Mouse (Mus musculus): ENCODE data around the gene Sacs. TPM values are rescaled to one million over a fixed set of nuclear protein-coding genes. Genes with fewer than 3 reads are reported as not detected.
A peak's percentile ranks its signal among the peaks of the same experiment; 100 is the strongest.

Sacs gene
- total RNA-seq, 4 experiments from 2014 or later, result 50.2 to 62.0 (median 57.5) TPM

DNA sequence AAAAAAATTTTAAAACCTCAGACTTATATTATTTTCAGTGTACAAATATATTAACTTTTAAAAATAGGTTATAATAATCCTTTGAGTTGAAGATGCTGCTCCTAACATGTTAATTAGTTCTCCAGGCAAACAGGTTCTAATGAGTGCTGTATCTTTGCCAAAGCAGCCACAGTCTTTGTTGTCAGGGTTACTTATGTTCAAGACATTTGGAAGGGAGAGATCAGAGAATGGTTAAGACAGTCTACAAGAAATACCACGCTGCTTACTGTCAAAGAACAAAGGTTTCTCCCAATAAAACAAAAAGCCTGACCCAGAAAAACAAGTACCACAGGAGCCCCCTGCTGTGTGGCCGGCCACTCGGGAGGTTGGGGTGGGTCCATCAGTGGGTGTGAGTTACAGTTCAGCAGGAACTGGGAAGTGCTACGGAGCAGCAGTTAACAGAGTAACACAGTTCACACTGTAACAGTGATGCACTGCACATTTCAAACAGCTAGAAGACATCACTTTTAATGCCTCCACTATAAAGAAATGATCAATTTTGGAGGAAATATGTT is 98.9 kb downstream of the Sacs start:
- no peak for DNase-seq (ENCODE audit: low spot score in 2 of 2)

DNA sequence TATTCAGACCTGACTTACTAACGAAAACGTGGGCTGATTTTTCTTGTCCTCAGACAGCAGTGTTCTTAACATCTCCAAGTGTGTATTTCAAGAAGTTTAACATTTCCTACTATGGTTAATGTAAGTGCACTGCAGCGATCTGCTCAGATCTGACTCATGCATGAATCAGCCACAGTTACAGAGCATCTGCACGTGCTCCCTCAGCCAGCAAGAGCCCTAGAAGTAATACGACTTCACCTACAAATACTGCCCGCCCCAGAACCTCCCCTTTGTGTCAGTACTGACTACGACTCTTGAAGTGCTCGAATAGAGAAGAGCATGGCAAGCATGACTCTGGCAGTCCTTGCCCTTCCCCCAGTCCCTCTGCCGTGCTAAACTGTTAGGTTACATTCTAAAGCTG is 100.5 kb downstream of the Sacs start:
- DNase-seq (ENCODE audit: low spot score in 2 of 2), result peak; percentile 42 to 76

DNA sequence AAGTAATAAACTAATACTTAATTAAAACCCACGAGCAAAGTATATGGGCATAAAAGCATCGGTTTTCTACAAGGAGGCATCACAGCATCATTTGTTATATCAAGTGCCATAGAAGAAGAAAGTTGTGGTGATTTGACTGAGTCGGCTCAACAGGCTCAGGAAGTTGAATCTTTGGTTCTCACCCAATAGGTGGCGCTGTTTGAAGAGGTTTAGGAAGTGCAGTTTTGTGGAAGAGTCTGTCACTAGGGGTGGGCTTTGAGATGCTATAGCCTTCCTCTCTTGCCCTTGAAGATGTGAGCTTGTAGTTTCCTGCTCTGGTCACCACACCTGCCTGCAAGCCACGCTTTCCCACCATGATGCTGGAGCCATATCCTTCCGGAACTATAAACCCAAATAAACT is 104.4 kb downstream of the Sacs start:
- DNase-seq (ENCODE audit: low spot score in 2 of 2), result no peak

DNA sequence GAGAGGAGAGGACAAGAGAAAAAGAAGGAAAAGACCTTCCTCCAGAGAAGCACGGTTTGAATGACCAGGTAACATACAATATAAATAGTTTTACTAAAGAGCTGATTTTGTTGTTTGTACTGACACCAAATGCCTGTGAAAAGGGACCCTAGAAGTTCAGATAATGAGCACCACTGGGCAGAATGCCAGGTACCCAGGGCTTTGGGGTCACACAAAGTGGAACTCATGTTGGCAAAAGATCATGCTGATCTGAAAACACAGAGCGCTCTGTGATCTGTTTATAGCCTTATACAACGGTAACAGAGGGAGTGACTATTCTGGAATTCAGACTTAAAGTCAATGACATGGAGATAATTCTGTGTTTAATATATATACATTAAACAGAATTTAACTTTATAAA is 108.2 kb downstream of the Sacs start:
- DNase-seq (ENCODE audit: low spot score in 2 of 2), result no peak

DNA sequence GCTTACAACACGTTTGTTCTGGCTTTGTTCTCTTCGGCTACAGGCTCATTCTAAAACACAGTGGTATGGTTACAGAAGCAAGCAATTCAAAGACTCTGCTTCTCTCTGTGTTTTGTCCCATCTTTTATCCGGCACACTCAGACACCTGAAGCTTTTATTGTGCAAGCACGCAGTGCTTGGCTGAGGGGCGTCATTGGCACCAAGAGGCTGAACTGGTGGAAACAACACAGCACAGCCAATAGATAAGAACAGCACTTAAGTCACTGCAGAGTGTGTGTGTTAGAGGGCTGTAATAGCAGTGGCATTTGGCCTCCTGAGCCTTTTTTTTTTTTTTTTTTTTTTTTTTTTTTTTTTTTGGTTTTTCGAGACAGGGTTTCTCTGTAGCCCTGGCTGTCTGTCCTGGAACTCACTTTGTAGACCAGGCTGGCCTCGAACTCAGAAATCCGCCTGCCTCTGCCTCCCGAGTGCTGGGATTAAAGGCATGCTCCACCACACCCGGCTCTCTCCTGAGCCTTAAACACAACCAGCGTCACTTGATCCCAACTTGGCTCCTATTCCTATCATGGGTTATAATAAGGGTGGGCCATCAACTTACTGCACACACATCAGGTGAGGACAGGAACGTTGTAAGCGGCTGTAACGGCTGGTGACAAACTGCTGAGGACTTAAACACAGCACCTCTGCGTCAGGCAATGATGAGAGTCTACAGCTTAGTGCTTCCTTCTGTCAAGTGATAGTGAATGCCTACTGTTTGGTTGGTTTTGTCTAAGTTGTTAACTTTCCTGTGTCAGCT is 114.5 kb downstream of the Sacs start:
- DNase-seq (ENCODE audit: low spot score in 2 of 2), result no peak

DNA sequence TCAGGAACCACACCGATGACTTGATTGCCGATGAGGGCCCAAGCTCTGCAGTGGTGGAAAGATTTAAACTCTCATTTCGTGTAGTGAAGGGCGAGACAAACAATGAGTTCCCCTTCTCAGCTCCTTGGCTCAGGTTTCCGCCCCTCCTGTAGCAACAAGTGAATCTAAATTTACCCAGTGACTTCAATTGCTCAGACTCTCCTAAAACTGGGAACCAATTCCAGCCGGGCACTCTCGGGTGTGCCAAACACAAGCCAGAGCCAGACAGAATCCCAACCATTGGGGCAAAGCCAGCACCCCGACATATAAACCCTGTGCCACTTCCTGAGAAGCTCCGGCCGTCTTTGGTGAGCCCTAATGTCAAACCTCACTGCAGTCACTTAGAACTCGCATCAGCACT is 120.1 kb downstream of the Sacs start, which contains the start of gene Sgcg:
Sgcg (minus strand) TSS at position 139 of the 400 bp plus-strand sequence.
- DNase-seq (ENCODE audit: low spot score in 2 of 2), result no peak

DNA sequence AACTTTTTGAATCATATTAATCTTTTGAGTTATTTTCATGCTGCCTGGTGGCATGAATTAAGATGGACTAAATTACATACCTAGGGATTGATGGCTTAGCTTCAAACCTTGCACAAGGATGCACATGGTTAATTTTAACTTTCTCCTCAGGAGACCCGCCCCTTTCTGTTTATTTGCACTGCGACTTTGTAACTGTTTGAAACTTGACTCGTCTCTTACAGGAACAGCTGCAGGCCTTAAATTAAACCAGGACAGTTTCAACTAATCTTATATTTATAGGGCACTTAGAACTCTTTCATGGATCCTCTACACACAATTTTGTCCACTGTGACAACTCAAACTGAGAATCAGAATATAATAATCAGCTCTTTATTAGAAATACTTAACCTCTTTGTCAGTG is 120.8 kb downstream of the Sacs start:
- DNase-seq (ENCODE audit: low spot score in 2 of 2), result no peak

DNA sequence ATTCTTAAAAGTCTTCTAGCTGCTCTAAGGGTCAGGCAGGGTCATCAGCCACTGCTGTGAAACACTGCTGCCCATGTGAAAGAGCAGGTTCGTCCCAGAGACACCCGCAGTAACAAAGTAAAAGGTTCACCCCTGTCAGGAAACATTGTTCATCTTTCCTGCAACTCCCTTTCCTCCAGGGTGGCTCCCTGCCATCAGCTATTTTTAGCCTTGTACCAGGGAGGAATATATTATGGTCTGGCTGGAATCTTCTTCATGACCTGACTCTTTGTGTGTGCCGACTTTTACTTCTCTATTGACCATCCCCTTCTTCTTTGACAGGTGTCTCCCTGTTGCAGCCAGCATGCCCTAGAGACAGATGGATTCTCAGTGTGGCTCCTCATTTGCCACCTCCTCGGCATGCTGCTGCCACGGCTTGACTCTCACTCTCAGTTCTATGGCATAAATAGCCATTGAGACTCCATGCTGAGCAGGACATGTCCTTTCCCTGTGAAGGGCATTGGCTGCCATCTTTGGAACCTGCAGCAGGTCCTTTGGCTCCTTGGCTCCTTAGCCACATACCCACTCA is 129.7 kb downstream of the Sacs start:
- DNase-seq (ENCODE audit: low spot score in 2 of 2), result no peak

DNA sequence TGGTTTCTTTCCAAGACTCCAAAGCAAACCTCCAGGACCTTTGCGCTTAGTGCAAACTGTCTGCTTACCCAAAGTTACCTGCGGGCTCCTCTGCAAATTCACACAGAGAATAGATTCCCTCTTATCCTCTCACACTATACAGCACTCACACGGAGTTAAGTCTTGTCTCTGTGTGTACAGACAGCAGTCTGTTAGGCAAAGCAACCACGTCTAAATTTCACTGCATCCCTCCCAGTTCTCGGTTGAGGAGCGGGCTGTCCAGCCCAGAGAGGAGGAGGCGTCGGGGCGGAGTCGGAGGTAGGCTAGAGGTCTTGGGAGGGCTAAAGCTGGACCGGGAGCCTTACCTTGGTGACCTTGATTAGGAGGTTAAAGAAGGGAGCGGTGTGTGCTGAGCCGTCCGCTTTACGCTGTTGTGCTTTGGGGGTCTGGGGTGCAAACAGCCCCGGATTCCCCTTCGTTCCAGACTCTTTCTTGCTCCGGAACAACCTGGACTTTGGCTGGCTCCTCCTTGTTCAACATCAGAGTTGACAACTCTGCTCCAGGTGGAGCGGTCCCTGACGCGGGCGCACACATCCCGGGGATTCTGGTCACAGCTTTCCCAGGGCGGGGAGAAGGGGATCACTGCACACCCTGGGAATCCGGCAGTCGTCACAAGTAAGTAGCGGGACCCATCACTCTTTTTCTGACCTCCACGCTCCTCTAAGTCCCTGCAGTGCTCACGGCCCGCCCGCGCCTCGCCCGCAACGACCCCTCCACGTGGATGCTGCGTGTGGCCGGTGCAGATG is 136.3 kb downstream of the Sacs start:
- no peak for DNase-seq (ENCODE audit: low spot score in 2 of 2)

DNA sequence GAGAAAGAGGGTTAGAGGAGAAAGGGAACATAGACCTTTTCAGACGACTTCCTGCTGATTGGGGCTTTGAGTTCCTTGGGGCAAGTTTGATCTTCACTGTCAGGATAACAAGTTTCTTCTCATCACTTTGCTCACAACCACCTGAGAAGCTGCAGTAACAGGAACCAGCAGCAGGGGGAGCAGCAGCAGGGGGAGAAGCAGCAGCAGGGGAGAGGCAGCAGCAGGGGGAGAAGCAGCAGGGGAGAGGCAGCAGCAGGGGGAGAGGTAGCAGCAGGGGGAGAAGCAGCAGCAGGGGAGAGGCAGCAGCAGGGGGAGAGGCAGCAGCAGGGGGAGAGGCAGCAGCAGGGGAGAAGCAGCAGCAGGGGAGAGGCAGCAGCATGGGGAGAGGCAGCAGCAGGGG is 139.0 kb downstream of the Sacs start:
- peak in 1 of 2 experiments; percentile 30 for DNase-seq (ENCODE audit: low spot score in 2 of 2)

DNA sequence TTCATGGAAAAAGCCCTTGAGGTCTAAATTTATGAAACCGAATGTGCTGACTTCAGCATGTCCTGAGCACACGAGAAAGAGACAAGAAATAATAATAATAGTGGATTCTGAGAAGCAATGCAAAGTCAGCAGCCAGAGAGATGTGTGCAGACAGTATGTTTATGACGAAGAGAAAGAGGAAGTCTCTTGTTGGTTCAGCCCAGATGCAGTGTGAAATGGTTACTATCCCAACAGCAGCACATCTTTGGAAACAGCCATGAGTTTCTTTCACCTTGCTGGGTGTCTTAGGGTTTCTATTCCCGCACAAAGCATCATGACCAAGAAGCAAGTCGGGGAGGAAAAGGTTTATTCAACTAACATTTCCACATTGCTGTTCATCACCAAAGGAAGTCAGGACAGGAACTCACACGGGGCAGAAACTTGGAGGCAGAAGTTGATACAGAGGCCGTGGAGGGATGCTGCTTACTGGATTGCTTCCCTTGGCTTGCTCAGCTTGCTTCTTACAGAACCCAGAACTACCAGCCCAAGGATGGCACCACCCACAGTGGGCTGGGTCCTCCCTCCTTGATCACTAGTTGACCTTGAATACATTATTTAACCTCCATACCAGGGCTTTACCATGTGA is 140.5 kb downstream of the Sacs start:
- DNase-seq (ENCODE audit: low spot score in 2 of 2), result no peak

DNA sequence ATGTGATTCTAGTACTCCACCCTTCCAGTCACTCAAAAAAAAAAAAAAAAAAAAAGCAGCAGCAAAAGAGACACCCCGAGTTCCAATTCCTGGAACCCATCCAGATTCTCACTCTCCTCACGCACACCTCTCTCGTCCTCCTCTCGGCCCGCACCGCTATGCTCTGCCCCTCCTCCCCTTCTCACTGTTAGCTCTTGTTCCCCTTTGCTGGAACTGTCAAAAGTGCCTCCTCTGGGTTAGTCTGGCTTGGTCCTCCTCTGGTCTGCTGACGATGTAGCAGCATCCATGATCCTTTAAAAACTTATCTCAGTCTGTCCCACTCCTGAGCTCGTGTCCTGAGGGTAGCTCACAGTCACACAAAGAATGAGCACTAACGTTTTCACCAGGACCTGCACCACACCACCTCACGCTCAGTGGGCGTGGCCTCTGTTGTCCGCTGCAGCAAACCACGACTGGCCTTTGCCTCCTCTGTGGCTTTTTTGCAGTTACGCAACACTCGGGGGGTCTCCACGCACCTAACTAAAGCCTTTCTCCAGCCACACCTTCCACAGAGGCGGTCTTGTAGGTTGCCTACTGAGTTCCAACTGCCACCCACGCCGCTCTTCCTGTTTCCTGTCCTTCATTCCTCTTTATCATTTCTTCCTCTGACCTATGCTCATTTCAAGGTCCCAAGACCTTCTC is 150.5 kb downstream of the Sacs start:
- no peak for DNase-seq (ENCODE audit: low spot score in 2 of 2)

Other genes with a start within 250 kb of the Sacs start
- gene Tnfrsf19, start 92.0 kb upstream of the Sacs start, total RNA-seq (2022), result 10 to 100 TPM; 44.5 to 52.1 (median 47.5) TPM
- gene Sgcg, start 120.0 kb downstream of the Sacs start, total RNA-seq (2022), result under 1 TPM in 3 of 4 experiments, not detected in 1; 0.11 to 0.33 (median 0.21) TPM
- gene Arl11, start 171.3 kb downstream of the Sacs start, total RNA-seq (2022), result 1 to 10 TPM in 3 of 4 experiments, under 1 TPM in 1; 0.32 to 3.3 (median 1.7) TPM
- 1 to 10 TPM; 3.4 to 5.1 (median 4.3) TPM for gene Ebpl, start 222.0 kb downstream of the Sacs start, total RNA-seq (2022)

Measured in left cerebral cortex, adult 8-10 months (tissue).